Mouse (Mus musculus): ENCODE results near the gene Hectd4.

GRCm38 (mm10) chr5:121387126-121387525 is 167.1 kb downstream of the Hectd4 start:
- TF ChIP-seq CTCF (IDR thresholded peaks at IDR 0.05; ENCODE audit: low read depth) (no peak), EP300 (IDR thresholded peaks at IDR 0.05; ENCODE audit: low read depth) (no peak)

All from liver, postnatal 0 days (tissue).